Mouse (Mus musculus) bone marrow macrophage, adult 2 months (primary cell): ENCODE measurements around the gene Col1a1. TPM values are rescaled to one million over a fixed set of nuclear protein-coding genes. Genes with fewer than 3 reads are reported as not detected.
A peak's percentile ranks its signal among the peaks of the same experiment; 100 is the strongest.

Experiments used
- H3K27ac ChIP-seq: 2 replicates; pipeline ENCODE4 v1.5.1; 2012; ENCODE audit warnings: low read depth, low read length; ENCODE audit not compliant: insufficient read depth
- H3K4me1 ChIP-seq: 2 replicates; pipeline ENCODE4 v1.6.1; 2012; ENCODE audit warnings: low read length; ENCODE audit not compliant: control insufficient read depth, insufficient read depth
- H3K4me3 ChIP-seq: 2 replicates; pipeline ENCODE4 v1.5.1; 2012; ENCODE audit warnings: mild to moderate bottlenecking, low read length, moderate library complexity; ENCODE audit not compliant: insufficient read depth
- CTCF ChIP-seq: IDR thresholded peaks from 2 replicates; pipeline ENCODE4 v1.5.1; 2012; ENCODE audit warnings: low read depth, mild to moderate bottlenecking, low read length, moderate library complexity
- POLR2A ChIP-seq: IDR thresholded peaks from 2 replicates; pipeline ENCODE4 v1.6.1; 2012; ENCODE audit warnings: mild to moderate bottlenecking, low read depth, low read length, borderline replicate concordance
- polyA plus RNA-seq: library from polyadenylated mRNA; stranded (reverse); fragments of >200 nt; gene quantifications from 2 replicates; pipeline ENCODE4 v1.2.4, GENCODE M21; 2012; ENCODE audit not compliant: missing spikeins, insufficient read depth, insufficient read length

The Col1a1 gene
- polyA plus RNA-seq, 1 experiment, result 18.5 TPM

DNA sequence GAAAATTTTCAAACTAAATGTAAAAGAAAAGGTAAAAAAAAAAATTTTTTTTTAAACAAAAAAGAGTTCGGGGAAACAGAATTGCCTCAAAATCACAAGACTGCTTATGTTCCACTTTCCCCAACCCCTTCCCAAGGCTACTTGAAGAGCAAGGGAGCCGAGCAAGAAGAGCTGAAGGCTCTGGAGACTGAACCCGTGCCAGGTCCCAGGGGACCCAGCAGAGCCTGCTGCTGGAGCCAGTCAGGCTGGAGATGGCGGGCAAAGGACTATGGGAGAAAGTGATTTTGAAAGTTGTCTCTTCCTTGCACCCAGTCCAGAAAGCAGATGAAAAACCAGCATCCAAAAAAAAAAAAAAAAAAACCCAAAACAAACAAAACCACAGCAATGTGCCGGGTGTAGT is 49.8 kb downstream of the Col1a1 start:
- H3K4me3 ChIP-seq, result no peak overlapping the region
- H3K27ac ChIP-seq, result no peak overlapping the region
- H3K4me1 ChIP-seq, result peaks cover 32% of the 10 kb centered on the region
- TF ChIP-seq POLR2A (no peak), CTCF (no peak)

DNA sequence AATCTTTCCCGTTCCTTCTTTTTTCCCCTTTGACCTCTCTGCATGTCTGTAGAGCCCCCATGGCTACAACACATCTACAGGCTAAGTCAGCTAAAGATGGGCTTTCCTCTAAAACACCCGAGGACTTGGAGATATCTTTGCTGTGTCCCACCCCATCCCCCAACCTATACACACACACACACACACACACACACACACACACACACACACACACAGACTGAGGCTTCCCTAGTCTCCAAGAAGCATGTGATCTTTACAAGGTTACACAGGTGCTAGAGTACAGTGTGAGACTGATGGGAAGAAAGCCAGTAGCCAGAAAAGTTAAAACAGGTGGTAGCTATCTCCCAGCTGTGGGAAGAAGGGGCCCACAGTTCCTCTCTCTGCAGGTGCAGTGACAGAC is 50.4 kb downstream of the Col1a1 start:
- Histone ChIP-seq H3K4me3 (no peak overlapping the region), H3K27ac (no peak overlapping the region), H3K4me1 (peaks cover 32% of the 10 kb centered on the region)
- TF ChIP-seq CTCF (no peak), POLR2A (no peak)

DNA sequence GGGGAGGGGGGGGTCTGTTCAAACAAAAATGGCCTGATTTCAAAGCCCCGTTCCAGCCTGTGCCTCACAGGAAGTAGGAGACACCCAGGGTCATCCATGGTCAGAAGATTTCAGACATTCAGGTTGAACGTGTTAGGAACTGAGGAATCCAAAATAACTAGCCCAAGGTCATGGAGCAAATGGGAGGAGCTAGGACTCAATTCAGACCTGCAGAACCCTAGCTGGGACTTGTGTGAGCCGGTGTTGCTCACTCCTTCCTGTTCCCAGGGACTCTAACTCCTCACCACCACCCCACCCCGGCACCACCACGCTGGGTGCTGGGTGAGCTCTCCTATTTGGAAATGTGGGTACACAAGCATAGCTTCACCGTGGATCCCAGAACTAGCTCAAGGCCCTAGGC is 51.3 kb downstream of the Col1a1 start:
- no peak for TF ChIP-seq POLR2A
- TF ChIP-seq CTCF, result no peak
- H3K4me3 ChIP-seq, result no peak overlapping the region
- H3K27ac ChIP-seq, result no peak overlapping the region
- peaks cover 32% of the 10 kb centered on the region for H3K4me1 ChIP-seq

DNA sequence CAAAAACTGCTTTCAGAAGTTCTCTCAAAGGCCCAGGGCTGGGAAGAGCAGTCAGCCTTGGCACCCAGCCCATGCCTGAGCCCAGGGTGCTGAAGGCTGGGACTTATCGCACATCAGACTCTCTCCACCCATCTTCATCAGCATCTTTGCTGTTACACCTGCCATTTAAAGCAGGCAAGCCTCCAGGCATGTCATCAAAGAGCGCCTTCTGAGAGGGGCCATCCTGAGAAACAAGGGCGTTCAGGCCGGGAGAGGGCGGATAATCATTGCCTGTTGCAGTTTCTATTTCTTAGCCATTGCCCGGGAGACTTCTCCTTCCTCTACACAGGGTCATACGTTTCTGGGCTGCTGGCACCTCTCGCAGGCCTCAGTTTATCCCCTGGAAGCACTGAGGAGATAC is 51.8 kb downstream of the Col1a1 start:
- Histone ChIP-seq H3K27ac (no peak overlapping the region), H3K4me1 (peaks cover 32% of the 10 kb centered on the region), H3K4me3 (no peak overlapping the region)
- TF ChIP-seq POLR2A, result no peak
- no peak for TF ChIP-seq CTCF

DNA sequence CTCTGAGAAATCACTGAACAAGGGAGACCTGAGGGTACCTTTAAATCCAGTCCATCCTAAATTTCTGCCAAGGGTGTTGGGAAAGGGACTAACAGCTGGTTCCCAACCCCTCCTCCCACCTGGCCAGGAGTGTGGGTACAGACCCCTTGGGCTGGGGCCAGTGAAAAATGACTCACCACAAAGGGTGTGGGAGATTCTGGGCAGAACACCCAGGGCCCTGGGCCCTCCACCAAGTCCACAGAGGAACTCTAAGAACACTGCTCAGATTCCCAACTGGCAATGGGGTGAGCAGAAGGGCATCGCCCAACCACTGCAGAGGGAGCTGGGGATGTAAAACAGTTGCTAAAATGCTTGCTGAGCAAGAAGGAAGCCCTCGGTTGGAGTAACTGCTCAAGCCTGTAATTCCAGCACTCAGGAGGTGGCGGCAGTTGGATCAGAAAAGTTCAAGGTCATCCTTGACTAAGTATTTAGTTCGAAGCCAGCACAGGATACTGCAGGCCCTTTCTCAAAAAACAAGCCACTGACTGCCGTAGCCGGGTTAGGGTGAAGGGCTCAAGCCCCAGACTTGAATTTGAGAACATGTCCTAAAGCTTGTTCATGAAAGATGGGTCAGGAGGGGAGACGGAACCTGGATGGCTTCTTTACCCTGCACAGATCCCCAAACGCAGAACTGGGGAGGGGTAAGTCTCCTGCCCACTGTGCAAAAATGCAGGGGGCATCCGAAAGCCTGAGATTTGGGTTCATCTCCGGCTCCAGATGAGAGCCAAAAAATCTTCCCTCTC is 52.9 kb downstream of the Col1a1 start:
- peak overlapping the region; percentile 86 for H3K27ac ChIP-seq
- TF ChIP-seq POLR2A, result no peak
- no peak for TF ChIP-seq CTCF
- H3K4me3 ChIP-seq, result peak overlapping the region; percentile 60
- H3K4me1 ChIP-seq, result peaks cover 32% of the 10 kb centered on the region

DNA sequence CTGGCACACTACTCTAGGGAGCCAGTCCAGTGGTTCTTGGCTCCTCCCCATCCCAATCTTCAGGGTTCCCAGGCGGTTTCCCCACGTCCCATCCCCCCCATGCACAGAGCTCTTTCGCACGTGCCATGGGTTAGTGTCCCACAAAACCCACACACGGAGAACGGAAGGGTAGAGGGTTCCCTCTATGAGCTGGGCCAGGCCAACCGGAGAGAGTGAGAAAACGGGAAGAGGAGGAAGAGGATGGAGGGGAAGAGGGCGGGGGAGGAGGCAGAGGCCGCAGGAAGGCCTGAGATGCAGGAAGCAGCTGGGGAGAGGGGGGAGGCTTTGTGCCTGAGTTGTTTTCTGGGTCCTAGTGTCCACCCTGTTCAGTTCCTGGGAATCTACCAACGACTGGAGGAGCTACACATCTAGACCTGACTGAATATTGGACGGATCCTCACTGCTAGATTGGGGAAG is 53.6 kb downstream of the Col1a1 start:
- Histone ChIP-seq H3K4me3 (peak overlapping the region; percentile 60), H3K27ac (peak overlapping the region; percentile 91), H3K4me1 (peaks cover 33% of the 10 kb centered on the region)
- TF ChIP-seq CTCF (no peak), POLR2A (no peak)

DNA sequence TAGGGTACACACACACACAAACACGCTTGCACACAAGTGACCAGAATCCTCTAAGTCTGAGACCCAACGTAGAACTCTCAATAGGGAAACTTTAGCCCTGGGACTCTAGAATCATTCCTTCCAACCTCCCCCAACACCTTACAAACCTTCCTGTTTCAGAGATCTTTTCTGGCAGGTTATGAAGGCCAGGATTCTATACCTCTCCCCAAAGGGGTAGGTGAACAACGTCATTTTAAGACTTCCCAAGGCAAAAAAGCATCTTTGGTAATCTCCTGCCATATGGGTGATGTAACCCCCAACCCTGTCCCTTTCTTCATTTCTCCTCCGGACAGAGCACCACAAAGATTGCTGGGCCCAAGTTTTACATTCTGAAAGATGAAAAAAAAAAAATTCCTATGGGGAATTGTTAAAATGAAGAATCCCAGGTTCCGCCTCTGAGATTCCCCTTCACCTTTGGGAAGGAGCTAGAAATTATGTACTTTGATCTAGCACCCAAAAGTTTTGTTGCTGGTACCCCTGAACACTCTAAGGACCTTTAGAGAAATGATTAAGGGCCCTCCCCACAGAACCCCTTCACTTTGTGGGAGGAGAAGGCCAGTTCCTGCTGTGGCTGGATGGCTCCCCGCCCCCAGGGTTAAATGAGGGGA is 54.2 kb downstream of the Col1a1 start:
- peaks cover 39% of the 10 kb centered on the region for H3K4me1 ChIP-seq
- H3K27ac ChIP-seq, result peak overlapping the region; percentile 91
- TF ChIP-seq POLR2A (no peak), CTCF (no peak)
- H3K4me3 ChIP-seq, result peak overlapping the region; percentile 60

DNA sequence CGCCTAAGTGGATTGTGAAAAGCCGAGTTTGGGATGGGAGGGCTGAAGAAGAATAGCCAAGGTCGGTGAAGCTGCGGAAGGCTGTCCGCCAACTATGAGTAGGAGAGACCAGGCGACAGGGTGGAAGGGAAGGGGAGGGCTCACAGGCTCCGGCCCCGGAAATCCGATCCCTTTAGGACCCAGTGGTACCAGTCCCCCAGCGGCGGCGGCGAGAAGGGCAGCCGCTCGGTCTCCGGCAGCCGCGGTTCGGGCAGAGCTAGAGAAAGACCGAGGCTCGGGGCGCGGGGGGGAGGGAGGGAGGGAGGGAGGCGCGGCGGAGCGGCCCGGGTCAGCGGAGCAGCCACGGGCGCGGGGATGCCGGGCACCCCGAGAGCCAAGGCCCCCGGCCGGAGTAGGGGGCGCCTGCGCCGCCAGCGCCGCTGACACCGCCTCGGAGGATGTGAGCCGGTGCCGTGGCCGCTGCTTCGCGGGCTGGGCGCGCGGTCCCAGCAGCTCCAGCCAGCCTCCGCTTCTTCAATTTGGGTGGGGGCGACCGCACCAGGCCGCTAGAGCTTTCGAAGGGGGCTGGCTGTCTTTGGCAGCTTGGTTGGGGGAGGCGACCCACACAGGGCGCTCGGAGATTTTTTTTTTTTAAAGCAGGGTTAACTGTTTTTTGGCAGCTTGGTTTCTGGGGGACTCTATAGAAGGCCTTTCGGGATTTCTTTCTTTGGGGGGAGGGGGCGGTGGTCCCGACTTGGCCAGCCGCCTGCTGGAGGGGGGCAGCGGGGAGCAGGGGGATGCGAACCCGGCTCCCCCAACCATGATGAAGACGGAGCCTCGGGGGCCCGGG is 54.9 kb downstream of the Col1a1 start, which contains the start of gene Ppp1r9b:
Gene Ppp1r9b (plus strand): TSS at position 287 of the 829 bp plus-strand sequence.
- 0 out of 2 replicates have a peak, but pooled peaks have one; percentile 20 for TF ChIP-seq POLR2A
- no peak for TF ChIP-seq CTCF
- Histone ChIP-seq H3K4me3 (peak within 1 kb of the TSS; percentile 87), H3K4me1 (peaks cover 45% of the 10 kb centered on the region), H3K27ac (peak within 1 kb of the TSS; percentile 99)

DNA sequence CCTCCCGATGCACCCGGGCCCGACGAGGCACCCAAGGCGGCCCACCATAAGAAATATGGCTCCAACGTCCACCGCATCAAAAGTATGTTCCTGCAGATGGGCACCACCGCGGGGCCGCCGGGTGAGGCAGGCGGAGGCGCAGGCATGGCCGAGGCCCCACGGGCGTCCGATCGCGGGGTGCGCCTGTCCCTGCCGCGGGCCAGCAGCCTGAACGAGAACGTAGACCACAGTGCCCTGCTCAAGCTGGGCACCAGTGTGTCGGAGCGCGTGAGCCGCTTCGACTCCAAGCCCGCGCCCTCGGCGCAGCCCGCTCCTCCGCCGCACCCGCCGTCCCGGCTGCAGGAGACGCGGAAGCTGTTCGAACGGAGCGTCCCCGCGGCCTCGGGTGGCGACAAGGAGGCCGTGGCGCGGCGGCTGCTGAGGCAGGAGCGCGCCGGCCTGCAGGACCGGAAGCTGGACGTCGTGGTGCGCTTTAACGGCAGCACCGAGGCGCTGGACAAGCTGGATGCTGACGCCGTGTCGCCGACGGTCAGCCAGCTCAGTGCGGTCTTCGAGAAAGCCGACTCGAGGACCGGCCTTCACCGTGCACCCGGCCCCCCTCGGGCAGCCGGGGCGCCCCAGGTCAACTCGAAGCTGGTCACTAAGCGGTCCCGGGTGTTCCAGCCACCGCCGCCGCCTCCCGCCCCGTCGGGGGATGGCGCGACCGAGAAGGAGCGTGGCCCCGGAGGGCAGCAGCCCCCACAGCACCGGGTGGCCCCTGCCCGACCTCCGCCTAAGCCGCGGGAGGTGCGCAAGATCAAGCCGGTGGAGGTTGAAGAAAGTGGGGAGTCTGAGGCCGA is 55.8 kb downstream of the Col1a1 start:
- peaks cover 41% of the 10 kb centered on the region for H3K4me1 ChIP-seq
- peak overlapping the region; percentile 99 for H3K27ac ChIP-seq
- no peak for TF ChIP-seq POLR2A
- TF ChIP-seq CTCF, result no peak
- peak overlapping the region; percentile 87 for H3K4me3 ChIP-seq
